30 mouse cellular contexts compared by ENCODE assay signal in genomic region chr1:136355651-136356050, GRCm38 (mm10).
"Had no signal": no experiment of that assay in that cellular context is flagged by ENCODE, and none has a peak within 500 bp of the region (broad histone marks: within the 10 kb centered on the region; RNA-seq: fewer than 3 reads in every experiment).

No protein-coding gene starts in this region.

- H3K4me1 ChIP-seq: limb, embryonic 15.5 days; megakaryocyte, embryonic 14.5 days; midbrain, embryonic 12.5 days; midbrain, embryonic 15.5 days had no signal

- H3K27me3 ChIP-seq: limb, embryonic 12.5 days; limb, embryonic 13.5 days; limb, embryonic 15.5 days; lung, embryonic 15.5 days; midbrain, embryonic 13.5 days; midbrain, embryonic 15.5 days had no signal

- H3K27ac ChIP-seq: left cerebral cortex, adult 2 months; limb, embryonic 10.5 days; limb, embryonic 12.5 days; limb, embryonic 13.5 days; limb, embryonic 15.5 days; liver, embryonic 12.5 days; liver, embryonic 13.5 days; liver, embryonic 14.5 days; liver, embryonic 15.5 days; lung, embryonic 15.5 days; macrophage; midbrain, embryonic 10.5 days; midbrain, embryonic 12.5 days; midbrain, embryonic 13.5 days; midbrain, embryonic 15.5 days had no signal

- DNase-seq: left cerebral cortex, postnatal 4 days; liver; liver, embryonic 13.5 days; liver, postnatal 0 days; lung, adult 18-20 months; lung, adult 2 months; lung, embryonic 14.5 days; lung, postnatal 10 days; lung, postnatal 14 days; lung, postnatal 36 days; lung, postnatal 4 days; midbrain, embryonic 14.5 days had no signal

- H3K9ac ChIP-seq: limb, embryonic 12.5 days; limb, embryonic 13.5 days; limb, embryonic 15.5 days; liver, embryonic 12.5 days; liver, embryonic 13.5 days; liver, embryonic 14.5 days; liver, embryonic 15.5 days; liver, postnatal 0 days; lung, embryonic 14.5 days; lung, embryonic 15.5 days; midbrain, embryonic 12.5 days; midbrain, embryonic 13.5 days; midbrain, embryonic 15.5 days had no signal

- ATAC-seq: liver, embryonic 12.5 days; liver, postnatal 0 days; lung, postnatal 0 days; midbrain, embryonic 13.5 days; midbrain, embryonic 15.5 days; midbrain, embryonic 16.5 days had no signal

- H3K4me3 ChIP-seq: left cerebral cortex, adult 2 months; limb, embryonic 10.5 days; limb, embryonic 12.5 days; limb, embryonic 13.5 days; limb, embryonic 15.5 days; liver, embryonic 12.5 days; liver, embryonic 13.5 days; liver, embryonic 15.5 days; lung, embryonic 15.5 days; megakaryocyte, embryonic 14.5 days; midbrain, embryonic 10.5 days; midbrain, embryonic 12.5 days; midbrain, embryonic 13.5 days; midbrain, embryonic 15.5 days; myocyte had no signal

- H3K36me3 ChIP-seq: limb, embryonic 10.5 days; limb, embryonic 12.5 days; limb, embryonic 13.5 days; limb, embryonic 15.5 days; liver, embryonic 12.5 days; liver, embryonic 13.5 days; liver, embryonic 15.5 days; lung, embryonic 15.5 days; midbrain, embryonic 10.5 days; midbrain, embryonic 12.5 days; midbrain, embryonic 13.5 days; midbrain, embryonic 15.5 days had no signal
